9 mouse cellular contexts compared by ENCODE assay signal in genomic region chr13:71008216-71008615, GRCm38 (mm10).
DNase-seq lines count a peak whose midpoint lies in the region; ATAC-seq and TF ChIP-seq lines count a peak whose summit lies in the region.
"Had no signal": no experiment of that assay in that cellular context is flagged by ENCODE, and none has a peak within 500 bp of the region (broad histone marks: within the 10 kb centered on the region; RNA-seq: fewer than 3 reads in every experiment).

No protein-coding gene starts in this region.

- no peaks in the 10 kb centered on the region for H3K79me2 ChIP-seq in heart, adult 2 months (replicated peaks; ENCODE audit: control insufficient read depth, insufficient read depth, low read length)

- H3K27me3 ChIP-seq in heart, adult 2 months (ENCODE audit: control insufficient read depth, insufficient read depth, low read length) = peaks cover 3% of the 10 kb centered on the region; the same call in 1 of the 2 replicates
- peaks cover 13% of the 10 kb centered on the region for H3K27me3 ChIP-seq in neural tube, embryonic 15.5 days (replicated peaks)

- no peaks in the 10 kb centered on the region for H3K9me3 ChIP-seq in neural tube, embryonic 15.5 days (replicated peaks)

- H3K4me1 ChIP-seq in heart, adult 2 months (ENCODE audit: control insufficient read depth, insufficient read depth, low read length) = no peaks in the 10 kb centered on the region
- H3K4me1 ChIP-seq in neural tube, embryonic 15.5 days = no peaks in the 10 kb centered on the region

- H3K9ac ChIP-seq in heart, adult 2 months (ENCODE audit: low read depth, low read length) = no peak overlapping the region
- no peak overlapping the region for H3K9ac ChIP-seq in neural tube, embryonic 15.5 days (replicated peaks)

- no peak overlapping the region for H3K27ac ChIP-seq in heart, adult 2 months
- H3K27ac ChIP-seq in neural tube, embryonic 15.5 days (replicated peaks) = no peak overlapping the region

- TF ChIP-seq CTCF in heart, adult 2 months (IDR thresholded peaks at IDR 0.05) = peak; percentile 57

- WGBS in heart, adult 2 months = 25% methylated on average over 3 of the region's 3 CpGs
- WGBS in neural tube, embryonic 15.5 days = 23% methylated on average over 3 of the region's 3 CpGs

- H3K4me3 ChIP-seq in heart, adult 2 months = no peak overlapping the region
- H3K4me3 ChIP-seq in neural tube, embryonic 15.5 days (replicated peaks) = no peak overlapping the region
- H3K4me3 ChIP-seq: myocyte had no signal

- no peak for TF ChIP-seq POLR2A in heart, adult 2 months (IDR thresholded peaks at IDR 0.05; ENCODE audit: insufficient read depth, low read depth, low read length)

- no peaks in the 10 kb centered on the region for H3K36me3 ChIP-seq in heart, adult 2 months (ENCODE audit: control insufficient read depth, insufficient read depth, low read length)
- no peaks in the 10 kb centered on the region for H3K36me3 ChIP-seq in neural tube, embryonic 15.5 days

- DNase-seq in heart, adult 2 months = no peak
- no peak for DNase-seq in heart, adult 9 months (ENCODE audit: low spot score in 2 of 2)
- peak; percentile 13 for DNase-seq in ovary, postnatal 14 days (ENCODE audit: low spot score)
- DNase-seq in ovary, adult 18-20 months (ENCODE audit: low spot score) = no peak
- DNase-seq in embryo, embryonic 9.5 days (ENCODE audit: extremely low spot score) = peak; percentile 55
- peak; percentile 69 for DNase-seq in mesoderm, embryonic 11.5 days (ENCODE audit: low read depth, low spot score)
- DNase-seq in ovary, postnatal 36 days (ENCODE audit: low spot score) = no peak

- ATAC-seq in neural tube, embryonic 15.5 days (ENCODE audit: low FRiP score) = no peak

- intact Hi-C loops in heart, adult 2 months (cut with DNase I) = no loop called here

- no peak overlapping the region for H3K4me2 ChIP-seq in neural tube, embryonic 15.5 days

- no peak for TF ChIP-seq EP300 in heart, adult 2 months (IDR thresholded peaks at IDR 0.05; ENCODE audit: insufficient read depth, low read depth, low read length)

Comparison
In these comparisons a context has a peak if more than half of its experiments do, and no peak if none do; other contexts are left out.
1. DNase-seq: peak in ovary, postnatal 14 days (single experiment), embryo, embryonic 9.5 days (single experiment) and mesoderm, embryonic 11.5 days (single experiment); none in heart, adult 2 months (0 of 2), heart, adult 9 months (0 of 2), ovary, adult 18-20 months (single experiment) and ovary, postnatal 36 days (single experiment).